Mouse (Mus musculus) retina, postnatal 7 days (tissue): ENCODE results near the gene Gm49318.

Experiments
- DNase-seq: peaks from one replicate; pipeline ENCODE4 v3.0.0-alpha.2; 2012; ENCODE audit warnings: low read depth, low spot score

Gm49318 gene

GRCm38 (mm10) chr9:22069881-22070553 lies 1.0 kb downstream of the Gm49318 start:
- DNase-seq, result no peak

- DNase-seq, result no peak
Measured at GRCm38 (mm10) chr9:22067195-22067594, 3.9 kb downstream of the Gm49318 start.

- no peak for DNase-seq
Measured at GRCm38 (mm10) chr9:22066433-22066832, 4.6 kb downstream of the Gm49318 start.

GRCm38 (mm10) chr9:22065642-22066041 lies 5.4 kb downstream of the Gm49318 start:
- no peak for DNase-seq

- no peak for DNase-seq
Measured at GRCm38 (mm10) chr9:22064341-22064740, 6.7 kb downstream of the Gm49318 start.

GRCm38 (mm10) chr9:22061339-22061738 lies 9.7 kb downstream of the Gm49318 start:
- no peak for DNase-seq

- DNase-seq, result no peak
Measured at GRCm38 (mm10) chr9:22058011-22058424, 13.0 kb downstream of the Gm49318 start.

GRCm38 (mm10) chr9:22057031-22057517 lies 14.0 kb downstream of the Gm49318 start:
- DNase-seq, result no peak

GRCm38 (mm10) chr9:22056303-22056910 lies 14.7 kb downstream of the Gm49318 start:
- DNase-seq, result no peak

GRCm38 (mm10) chr9:22055713-22056112 lies 15.3 kb downstream of the Gm49318 start:
- no peak for DNase-seq

- DNase-seq, result no peak
Measured at GRCm38 (mm10) chr9:22054411-22055076, 16.5 kb downstream of the Gm49318 start.

GRCm38 (mm10) chr9:22053657-22054056 lies 17.4 kb downstream of the Gm49318 start:
- no peak for DNase-seq

GRCm38 (mm10) chr9:22051958-22052254 lies 19.2 kb downstream of the Gm49318 start, which contains the start of gene Elavl3:
TSS of gene Elavl3 (minus strand) at chr9:22052023.
- no peak for DNase-seq

GRCm38 (mm10) chr9:22051161-22051957 lies 19.7 kb downstream of the Gm49318 start:
- DNase-seq, result no peak

GRCm38 (mm10) chr9:22050351-22050889 lies 20.6 kb downstream of the Gm49318 start:
- no peak for DNase-seq

GRCm38 (mm10) chr9:22049721-22050270 lies 21.3 kb downstream of the Gm49318 start:
- DNase-seq, result no peak

GRCm38 (mm10) chr9:22049315-22049714 lies 21.7 kb downstream of the Gm49318 start:
- no peak for DNase-seq

- DNase-seq, result no peak
Measured at GRCm38 (mm10) chr9:22047329-22047728, 23.7 kb downstream of the Gm49318 start.

GRCm38 (mm10) chr9:22041832-22042231 lies 29.2 kb downstream of the Gm49318 start:
- DNase-seq, result no peak

GRCm38 (mm10) chr9:22037826-22038225 lies 33.2 kb downstream of the Gm49318 start:
- DNase-seq, result no peak

- DNase-seq, result no peak
Measured at GRCm38 (mm10) chr9:22035300-22036044, 35.6 kb downstream of the Gm49318 start.
